Mouse (Mus musculus) lung, adult 2 months (tissue): Measurements from ENCODE around the gene Rims1.

Experiments used
- CTCF ChIP-seq: fragments of 200-500 bp; IDR thresholded peaks from 2 replicates; pipeline ENCODE4 v1.5.1; 2011; ENCODE audit warnings: mild to moderate bottlenecking, low read length, control low read depth; ENCODE audit not compliant: insufficient read depth
- POLR2A ChIP-seq: fragments of 200-500 bp; IDR thresholded peaks from 2 replicates; pipeline ENCODE4 v1.6.1; 2011; ENCODE audit warnings: low read depth, mild to moderate bottlenecking, control low read depth, low read length, borderline replicate concordance; ENCODE audit errors: extremely low read depth

DNA sequence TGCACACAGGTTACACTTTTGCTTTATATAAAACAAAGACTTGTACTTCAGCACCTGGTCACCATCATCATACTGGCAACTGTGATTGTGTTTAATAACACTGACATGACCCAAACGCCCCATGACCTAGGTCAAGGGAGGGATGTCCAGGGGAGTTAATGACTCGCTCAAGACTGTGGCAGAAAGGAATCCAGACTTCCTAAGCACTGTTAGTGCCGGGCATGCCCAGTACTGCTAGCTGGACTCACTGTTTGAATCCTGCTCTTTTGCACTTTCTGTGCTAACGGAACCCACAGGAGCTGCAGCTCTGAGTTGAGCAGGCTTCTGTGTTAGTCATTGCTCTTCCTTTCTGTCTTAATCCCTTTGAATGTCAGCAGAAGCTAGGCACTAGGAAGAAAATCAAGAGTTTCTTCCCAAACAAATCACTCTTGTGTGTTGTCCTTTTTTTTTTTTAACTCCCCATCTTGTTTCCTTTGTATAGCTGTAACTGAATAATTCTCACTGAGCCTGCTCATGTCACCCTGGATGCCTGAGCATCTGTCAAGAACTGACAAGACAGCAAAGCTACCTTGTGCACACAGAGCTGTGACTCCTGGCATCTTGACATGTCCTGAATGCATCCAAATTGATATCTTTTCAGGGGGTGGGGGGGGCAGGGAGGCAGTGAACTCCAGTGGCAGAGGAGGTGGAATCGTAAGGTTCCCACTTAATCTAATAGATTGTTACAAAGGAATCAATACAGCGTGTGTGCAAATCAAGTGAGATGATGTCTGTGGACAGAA lies 543.4 kb downstream of the Rims1 start:
- TF ChIP-seq CTCF (no peak), POLR2A (no peak)
